Mouse (Mus musculus) hindbrain, embryonic 10.5 days (tissue): ENCODE results near the gene Eif2ak4. TPM values are rescaled to one million over a fixed set of nuclear protein-coding genes. Genes with fewer than 3 reads are reported as not detected.

Experiments
- DNase-seq: peaks from one replicate; pipeline ENCODE4 v3.0.0-alpha.2; 2017; ENCODE audit warnings: low spot score
- H3K27ac ChIP-seq: fragments of 300-500 bp; sonication (generic); 2 replicates; pipeline ENCODE4 v1.5.1; 2016; ENCODE audit warnings: mild to moderate bottlenecking, moderate library complexity
- H3K27me3 ChIP-seq: fragments of 300-500 bp; sonication (generic); 2 replicates; pipeline ENCODE4 v1.6.1; 2016; ENCODE audit warnings: mild to moderate bottlenecking; ENCODE audit not compliant: poor library complexity, insufficient read depth, severe bottlenecking
- H3K36me3 ChIP-seq: fragments of 300-500 bp; sonication (generic); 2 replicates; pipeline ENCODE4 v1.6.1; 2016; ENCODE audit warnings: mild to moderate bottlenecking, moderate library complexity
- H3K4me1 ChIP-seq: fragments of 300-500 bp; sonication (generic); replicated peaks from 2 replicates; pipeline ENCODE4 v1.6.1; 2016; ENCODE audit warnings: mild to moderate bottlenecking
- H3K4me3 ChIP-seq: fragments of 300-500 bp; sonication (generic); 2 replicates; pipeline ENCODE4 v1.5.1; 2016; ENCODE audit warnings: mild to moderate bottlenecking, moderate library complexity
- H3K9me3 ChIP-seq: fragments of 300-500 bp; sonication (generic); 2 replicates; pipeline ENCODE4 v1.6.1; 2016; ENCODE audit warnings: mild to moderate bottlenecking, moderate library complexity
- WGBS: fragments of 180-500 bp; shearing (Covaris S2); methylation state at CpG from one replicate; pipeline ENCODE4 v1.1.7; 2016; 5-methylcytosine and 5-hydroxymethylcytosine counted together
- polyA plus RNA-seq: library from polyadenylated mRNA; unstranded; fragments of >200 nt; fragmentation: Nextera tagmentation; extraction: Ambion mirVana; gene quantifications from 2 replicates; pipeline ENCODE4 v1.2.1, GENCODE M21; 2016

Eif2ak4 gene
- polyA plus RNA-seq, 1 experiment from 2014 or later, result 11.4 TPM

- no peak for DNase-seq
- no peak overlapping the region for H3K27ac ChIP-seq
- H3K27me3 ChIP-seq, result peaks cover 53% of the 10 kb centered on the region
- H3K36me3 ChIP-seq, result no peaks in the 10 kb centered on the region
- H3K4me3 ChIP-seq, result no peak overlapping the region
- H3K4me1 ChIP-seq, result peaks cover 18% of the 10 kb centered on the region
- no peaks in the 10 kb centered on the region for H3K9me3 ChIP-seq
Measured at GRCm38 (mm10) chr2:118375931-118376330, 12.5 kb upstream of the Eif2ak4 start.

- Histone ChIP-seq H3K36me3 (no peaks in the 10 kb centered on the region), H3K4me3 (no peak overlapping the region), H3K4me1 (no peaks in the 10 kb centered on the region), H3K9me3 (no peaks in the 10 kb centered on the region), H3K27ac (no peak overlapping the region), H3K27me3 (peaks cover 19% of the 10 kb centered on the region)
- DNase-seq, result no peak
- WGBS, result 62% methylated on average over 1 of the region's 1 CpGs
Measured at GRCm38 (mm10) chr2:118379756-118380155, 8.7 kb upstream of the Eif2ak4 start.

GRCm38 (mm10) chr2:118383387-118383786 lies 5.0 kb upstream of the Eif2ak4 start:
- H3K9me3 ChIP-seq, result no peaks in the 10 kb centered on the region
- no peak overlapping the region for H3K4me3 ChIP-seq
- peaks cover 7% of the 10 kb centered on the region; the same call in 1 of the 2 replicates for H3K4me1 ChIP-seq
- DNase-seq, result no peak
- H3K27ac ChIP-seq, result no peak overlapping the region
- no peaks in the 10 kb centered on the region for H3K36me3 ChIP-seq
- peaks cover 3% of the 10 kb centered on the region; the same call in 1 of the 2 replicates for H3K27me3 ChIP-seq
- 75% methylated on average over 5 of the region's 5 CpGs for WGBS

GRCm38 (mm10) chr2:118389569-118389968 lies 1.2 kb downstream of the Eif2ak4 start:
- DNase-seq, result no peak
- H3K27me3 ChIP-seq, result peaks cover 3% of the 10 kb centered on the region; the same call in 1 of the 2 replicates
- H3K9me3 ChIP-seq, result no peaks in the 10 kb centered on the region
- H3K4me3 ChIP-seq, result peak overlapping the region; percentile 77
- H3K27ac ChIP-seq, result no peak overlapping the region
- H3K36me3 ChIP-seq, result no peaks in the 10 kb centered on the region
- 80% methylated on average over 3 of the region's 3 CpGs for WGBS
- peaks cover 22% of the 10 kb centered on the region for H3K4me1 ChIP-seq

- Histone ChIP-seq H3K4me3 (no peak overlapping the region), H3K9me3 (0 out of 2 replicates have a peak, but pooled peaks cover 2% of the 10 kb centered on the region), H3K4me1 (peaks cover 22% of the 10 kb centered on the region), H3K27ac (no peak overlapping the region), H3K36me3 (no peaks in the 10 kb centered on the region), H3K27me3 (peaks cover 3% of the 10 kb centered on the region; the same call in 1 of the 2 replicates)
- no peak for DNase-seq
- WGBS, result 84% methylated on average over 5 of the region's 5 CpGs
Measured at GRCm38 (mm10) chr2:118390072-118390471, 1.7 kb downstream of the Eif2ak4 start.

- Histone ChIP-seq H3K36me3 (peaks cover 4% of the 10 kb centered on the region; the same call in 1 of the 2 replicates), H3K4me1 (peaks cover 22% of the 10 kb centered on the region), H3K9me3 (0 out of 2 replicates have a peak, but pooled peaks cover 8% of the 10 kb centered on the region), H3K27ac (no peak overlapping the region), H3K4me3 (no peak overlapping the region), H3K27me3 (peaks cover 3% of the 10 kb centered on the region; the same call in 1 of the 2 replicates)
- DNase-seq, result no peak
- WGBS, result 83% methylated on average over 5 of the region's 5 CpGs
Measured at GRCm38 (mm10) chr2:118391201-118391600, 2.8 kb downstream of the Eif2ak4 start.

- Histone ChIP-seq H3K9me3 (0 out of 2 replicates have a peak, but pooled peaks cover 8% of the 10 kb centered on the region), H3K4me3 (no peak overlapping the region), H3K27me3 (no peaks in the 10 kb centered on the region), H3K27ac (no peak overlapping the region), H3K36me3 (peaks cover 9% of the 10 kb centered on the region; the same call in 1 of the 2 replicates), H3K4me1 (no peaks in the 10 kb centered on the region)
- WGBS, result 90% methylated on average over 5 of the region's 5 CpGs
- no peak for DNase-seq
Measured at GRCm38 (mm10) chr2:118399751-118400150, 11.3 kb downstream of the Eif2ak4 start.

- Histone ChIP-seq H3K9me3 (no peaks in the 10 kb centered on the region), H3K36me3 (peaks cover 7% of the 10 kb centered on the region; the same call in 1 of the 2 replicates), H3K4me1 (peaks cover 6% of the 10 kb centered on the region), H3K27ac (no peak overlapping the region), H3K4me3 (no peak overlapping the region), H3K27me3 (no peaks in the 10 kb centered on the region)
- DNase-seq, result no peak
- 86% methylated on average over 5 of the region's 5 CpGs for WGBS
Measured at GRCm38 (mm10) chr2:118401834-118402727, 13.7 kb downstream of the Eif2ak4 start.

GRCm38 (mm10) chr2:118404336-118404735 lies 15.9 kb downstream of the Eif2ak4 start:
- Histone ChIP-seq H3K4me1 (peaks cover 6% of the 10 kb centered on the region), H3K4me3 (no peak overlapping the region), H3K9me3 (no peaks in the 10 kb centered on the region), H3K36me3 (peaks cover 20% of the 10 kb centered on the region), H3K27me3 (no peaks in the 10 kb centered on the region), H3K27ac (no peak overlapping the region)
- DNase-seq, result no peak
- 85% methylated on average over 5 of the region's 5 CpGs for WGBS

GRCm38 (mm10) chr2:118405568-118405967 lies 17.1 kb downstream of the Eif2ak4 start:
- no peak overlapping the region for H3K27ac ChIP-seq
- 78% methylated on average over 4 of the region's 4 CpGs for WGBS
- no peaks in the 10 kb centered on the region for H3K27me3 ChIP-seq
- no peaks in the 10 kb centered on the region for H3K9me3 ChIP-seq
- peaks cover 25% of the 10 kb centered on the region for H3K36me3 ChIP-seq
- H3K4me3 ChIP-seq, result no peak overlapping the region
- H3K4me1 ChIP-seq, result peaks cover 6% of the 10 kb centered on the region
- no peak for DNase-seq

GRCm38 (mm10) chr2:118406811-118407210 lies 18.4 kb downstream of the Eif2ak4 start:
- 76% methylated on average over 2 of the region's 2 CpGs for WGBS
- Histone ChIP-seq H3K4me1 (peaks cover 6% of the 10 kb centered on the region), H3K4me3 (no peak overlapping the region), H3K36me3 (peaks cover 32% of the 10 kb centered on the region), H3K27ac (no peak overlapping the region), H3K9me3 (peaks cover 1% of the 10 kb centered on the region; the same call in 1 of the 2 replicates), H3K27me3 (no peaks in the 10 kb centered on the region)
- DNase-seq, result no peak

GRCm38 (mm10) chr2:118408336-118408895 lies 20.0 kb downstream of the Eif2ak4 start:
- Histone ChIP-seq H3K4me1 (peaks cover 6% of the 10 kb centered on the region), H3K27me3 (no peaks in the 10 kb centered on the region), H3K27ac (no peak overlapping the region), H3K36me3 (peaks cover 48% of the 10 kb centered on the region), H3K4me3 (no peak overlapping the region), H3K9me3 (peaks cover 4% of the 10 kb centered on the region; the same call in 1 of the 2 replicates)
- no peak for DNase-seq
- 86% methylated on average over 4 of the region's 4 CpGs for WGBS

- Histone ChIP-seq H3K4me1 (no peaks in the 10 kb centered on the region), H3K36me3 (peaks cover 84% of the 10 kb centered on the region), H3K27me3 (no peaks in the 10 kb centered on the region), H3K9me3 (peaks cover 8% of the 10 kb centered on the region; the same call in 1 of the 2 replicates), H3K27ac (no peak overlapping the region), H3K4me3 (no peak overlapping the region)
- WGBS, result 94% methylated on average over 11 of the region's 11 CpGs
- no peak for DNase-seq
Measured at GRCm38 (mm10) chr2:118412821-118413220, 24.4 kb downstream of the Eif2ak4 start.
